Mouse (Mus musculus): Measurements from ENCODE around the gene Kank3. TPM values are rescaled to one million over a fixed set of nuclear protein-coding genes. Genes with fewer than 3 reads are reported as not detected.

Gene Kank3
- polyA plus RNA-seq, 1 experiment, result 27.5 TPM

DNA sequence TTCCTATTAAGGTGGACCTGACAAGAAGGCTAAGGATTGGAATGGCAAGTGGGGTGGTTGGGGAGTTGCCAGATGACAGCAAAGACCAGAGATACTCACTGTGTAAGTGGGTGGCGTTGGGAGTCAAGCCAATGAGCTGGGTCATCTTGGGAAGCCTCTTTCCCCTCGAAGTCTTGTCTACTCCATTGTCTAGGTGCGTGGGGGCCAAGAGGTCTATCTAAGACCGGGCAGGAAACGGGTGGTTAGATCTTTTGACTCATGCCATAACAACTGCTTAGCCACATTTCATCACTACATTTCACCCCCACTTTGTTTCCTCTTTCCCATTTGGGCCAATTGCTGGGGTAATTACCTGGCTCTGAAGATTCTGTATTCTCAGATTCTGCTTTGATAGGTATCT, 29.9 kb upstream of the Kank3 start:
- H3K4me1 ChIP-seq (ENCODE audit: control insufficient read depth, insufficient read depth, low read length), result peaks cover 35% of the 10 kb centered on the region
- H3K27ac ChIP-seq (ENCODE audit: insufficient read depth, low read depth, low read length), result peak overlapping the region; percentile 40; the same call in 1 of the 2 replicates
- no peak for TF ChIP-seq POLR2A (IDR thresholded peaks at IDR 0.05; ENCODE audit: borderline replicate concordance, low read depth, low read length)
- TF ChIP-seq CTCF (IDR thresholded peaks at IDR 0.05; ENCODE audit: low read depth, low read length), result no peak
- peak overlapping the region; percentile 59 for H3K4me3 ChIP-seq (ENCODE audit: insufficient read depth, low read length)

DNA sequence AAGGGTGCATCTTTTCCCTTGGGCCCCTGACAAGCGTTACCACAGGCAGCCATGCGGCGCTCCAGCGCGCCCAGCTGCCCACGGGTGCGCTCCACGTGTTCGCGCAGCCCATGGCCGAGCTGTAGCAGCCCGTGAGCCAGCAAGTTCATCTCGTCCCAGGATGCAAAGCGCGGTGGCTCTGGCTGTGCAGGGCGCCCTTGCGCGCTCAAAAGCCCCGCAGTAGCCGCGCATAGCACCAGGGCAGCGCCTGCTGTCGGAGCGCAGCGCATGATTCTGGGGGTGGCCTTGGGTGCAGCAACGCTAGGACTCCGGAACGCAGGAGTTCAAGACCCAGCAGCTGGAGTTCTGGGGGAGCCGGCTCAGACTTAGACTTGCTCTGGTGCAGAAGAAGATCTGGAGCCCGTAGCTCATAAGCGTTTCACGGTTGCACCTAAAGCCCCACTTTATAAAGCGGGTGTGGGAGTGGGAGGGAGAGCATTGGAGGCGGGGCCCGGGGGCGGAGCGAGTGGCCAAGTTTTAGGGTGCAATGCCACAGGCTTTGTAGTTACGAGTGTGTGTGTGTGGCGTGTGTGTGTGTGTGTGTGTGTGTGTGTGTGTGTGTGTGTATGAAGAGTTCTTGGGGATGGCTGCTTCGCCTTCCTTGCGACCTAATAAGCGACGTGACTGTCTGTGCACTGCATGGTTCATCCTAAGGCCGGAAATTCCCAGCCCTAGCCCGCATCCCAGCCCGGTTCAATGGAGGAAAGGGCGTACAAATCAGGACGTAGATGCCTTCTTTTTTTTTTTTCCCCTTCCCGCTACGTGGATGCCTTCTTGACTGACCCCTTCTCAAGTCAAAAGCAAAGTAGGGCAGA, 29.0 kb upstream of the Kank3 start, which contains the start of gene Angptl4:
Gene Angptl4, minus strand, starts transcription at position 707 of the 854 bp plus-strand sequence.
- Histone ChIP-seq H3K4me1 (ENCODE audit: control insufficient read depth, insufficient read depth, low read length) (peaks cover 35% of the 10 kb centered on the region), H3K4me3 (ENCODE audit: insufficient read depth, low read length) (peak within 1 kb of the TSS; percentile 59), H3K27ac (ENCODE audit: insufficient read depth, low read depth, low read length) (peak within 1 kb of the TSS; percentile 40)
- TF ChIP-seq CTCF (IDR thresholded peaks at IDR 0.05; ENCODE audit: low read depth, low read length), result no peak
- no peak for TF ChIP-seq POLR2A (IDR thresholded peaks at IDR 0.05; ENCODE audit: borderline replicate concordance, low read depth, low read length)

DNA sequence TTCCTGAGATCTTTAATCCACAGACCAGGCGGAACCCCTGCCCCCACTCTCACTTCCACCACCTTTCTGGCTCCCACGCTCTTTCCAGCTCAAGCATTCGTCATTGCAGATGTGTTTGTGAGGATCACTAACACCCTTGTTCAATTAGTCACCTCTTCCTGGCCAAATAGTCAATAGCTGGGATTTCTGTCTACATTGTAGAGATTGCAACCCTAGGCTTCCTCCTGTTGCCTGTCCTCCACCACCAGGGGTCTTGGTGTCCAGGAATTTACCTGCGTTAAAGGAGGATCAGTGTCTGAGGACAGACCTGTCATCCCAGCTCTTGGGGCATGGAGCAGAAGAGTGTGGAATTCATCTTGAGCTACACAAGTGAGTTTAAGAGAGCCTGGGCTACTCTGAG, 28.3 kb upstream of the Kank3 start:
- peaks cover 35% of the 10 kb centered on the region for H3K4me1 ChIP-seq (ENCODE audit: control insufficient read depth, insufficient read depth, low read length)
- no peak overlapping the region for H3K27ac ChIP-seq (ENCODE audit: insufficient read depth, low read depth, low read length)
- TF ChIP-seq CTCF (IDR thresholded peaks at IDR 0.05; ENCODE audit: low read depth, low read length) (no peak), POLR2A (IDR thresholded peaks at IDR 0.05; ENCODE audit: borderline replicate concordance, low read depth, low read length) (no peak)
- peak overlapping the region; percentile 59 for H3K4me3 ChIP-seq (ENCODE audit: insufficient read depth, low read length)

DNA sequence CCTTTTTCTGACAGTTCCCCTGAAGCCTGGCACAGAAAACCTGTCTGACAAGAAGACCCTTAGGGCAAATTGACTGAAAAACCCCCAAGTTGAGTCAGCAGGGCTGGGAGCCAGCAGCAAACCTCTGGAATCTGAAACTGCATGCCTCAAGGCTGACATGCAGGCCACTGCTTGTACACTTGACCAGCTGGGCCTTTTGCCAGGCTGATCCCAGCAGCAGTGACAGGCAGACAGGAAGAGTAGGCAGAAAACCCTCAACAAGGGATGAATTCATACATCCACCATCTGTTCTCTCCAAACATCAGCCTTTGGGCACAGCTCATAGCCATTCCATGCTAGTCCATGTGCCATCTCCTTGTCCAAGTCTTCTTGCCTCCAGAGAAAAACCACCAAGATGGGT, 26.9 kb upstream of the Kank3 start:
- TF ChIP-seq CTCF (IDR thresholded peaks at IDR 0.05; ENCODE audit: low read depth, low read length) (no peak), POLR2A (IDR thresholded peaks at IDR 0.05; ENCODE audit: borderline replicate concordance, low read depth, low read length) (no peak)
- H3K4me1 ChIP-seq (ENCODE audit: control insufficient read depth, insufficient read depth, low read length), result peaks cover 35% of the 10 kb centered on the region
- H3K27ac ChIP-seq (ENCODE audit: insufficient read depth, low read depth, low read length), result no peak overlapping the region
- H3K4me3 ChIP-seq (ENCODE audit: insufficient read depth, low read length), result no peak overlapping the region

DNA sequence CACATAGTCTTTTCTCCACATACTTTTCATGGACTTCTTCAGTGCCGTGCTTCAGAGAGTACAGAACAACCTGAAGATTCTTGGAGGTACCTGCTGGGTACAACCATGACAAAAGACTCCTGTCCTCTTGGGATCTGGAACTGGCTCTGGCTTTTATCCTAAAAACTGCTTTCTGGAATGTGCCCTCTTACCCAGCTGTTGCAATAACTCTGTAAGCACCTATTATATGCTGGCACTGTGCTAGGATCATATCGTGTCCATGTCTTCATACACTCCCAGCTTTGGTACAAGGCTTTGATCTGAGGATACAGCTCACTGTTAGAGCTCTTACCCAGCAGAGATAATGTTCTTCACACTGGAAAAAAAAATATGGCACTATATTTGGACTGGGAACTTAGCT, 25.4 kb upstream of the Kank3 start:
- no peak overlapping the region for H3K4me3 ChIP-seq (ENCODE audit: insufficient read depth, low read length)
- H3K4me1 ChIP-seq (ENCODE audit: control insufficient read depth, insufficient read depth, low read length), result peaks cover 23% of the 10 kb centered on the region
- TF ChIP-seq CTCF (IDR thresholded peaks at IDR 0.05; ENCODE audit: low read depth, low read length) (no peak), POLR2A (IDR thresholded peaks at IDR 0.05; ENCODE audit: borderline replicate concordance, low read depth, low read length) (no peak)
- no peak overlapping the region for H3K27ac ChIP-seq (ENCODE audit: insufficient read depth, low read depth, low read length)

DNA sequence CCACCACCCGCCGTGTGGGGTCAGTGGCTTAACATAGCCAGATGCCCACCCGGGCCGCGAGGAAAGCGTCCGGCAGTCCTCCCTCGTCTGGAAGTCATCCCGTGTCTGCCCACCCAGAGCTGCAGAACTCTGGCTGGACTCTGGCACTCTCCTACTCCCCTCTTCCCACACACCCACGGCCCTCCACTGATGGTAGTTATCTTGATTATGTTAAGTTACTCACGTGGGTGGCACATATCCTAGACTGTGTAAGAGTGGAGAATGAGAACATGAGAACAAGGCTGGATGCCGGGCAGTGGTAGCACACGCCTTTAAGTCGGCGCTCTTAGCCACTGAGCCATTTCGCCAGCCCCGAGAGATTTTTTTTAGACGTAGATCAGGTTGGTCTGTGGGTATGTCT, 23.9 kb upstream of the Kank3 start:
- Histone ChIP-seq H3K4me1 (ENCODE audit: control insufficient read depth, insufficient read depth, low read length) (peaks cover 12% of the 10 kb centered on the region), H3K27ac (ENCODE audit: insufficient read depth, low read depth, low read length) (no peak overlapping the region), H3K4me3 (ENCODE audit: insufficient read depth, low read length) (no peak overlapping the region)
- TF ChIP-seq CTCF (IDR thresholded peaks at IDR 0.05; ENCODE audit: low read depth, low read length) (no peak), POLR2A (IDR thresholded peaks at IDR 0.05; ENCODE audit: borderline replicate concordance, low read depth, low read length) (no peak)

DNA sequence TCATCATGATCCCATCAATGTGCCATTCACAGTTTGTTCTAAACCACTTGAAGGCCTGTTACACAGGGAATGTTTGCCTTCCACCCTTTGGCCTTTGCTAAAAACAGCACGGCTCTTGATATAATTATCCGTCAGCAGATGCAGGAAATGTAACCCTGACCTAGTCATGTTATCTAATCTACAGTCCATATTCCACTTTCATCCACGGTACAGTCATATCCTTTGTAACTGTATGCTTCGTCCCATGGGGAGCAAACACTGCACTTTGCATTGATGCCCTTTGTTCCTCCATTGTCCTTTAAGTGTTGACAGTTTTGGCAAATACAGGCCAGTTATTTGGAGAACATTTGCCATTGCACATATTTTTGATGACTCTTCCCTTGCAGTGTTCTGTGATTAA, 21.6 kb upstream of the Kank3 start:
- no peaks in the 10 kb centered on the region for H3K4me1 ChIP-seq (ENCODE audit: control insufficient read depth, insufficient read depth, low read length)
- TF ChIP-seq POLR2A (IDR thresholded peaks at IDR 0.05; ENCODE audit: borderline replicate concordance, low read depth, low read length) (no peak), CTCF (IDR thresholded peaks at IDR 0.05; ENCODE audit: low read depth, low read length) (no peak)
- no peak overlapping the region for H3K4me3 ChIP-seq (ENCODE audit: insufficient read depth, low read length)
- no peak overlapping the region for H3K27ac ChIP-seq (ENCODE audit: insufficient read depth, low read depth, low read length)

DNA sequence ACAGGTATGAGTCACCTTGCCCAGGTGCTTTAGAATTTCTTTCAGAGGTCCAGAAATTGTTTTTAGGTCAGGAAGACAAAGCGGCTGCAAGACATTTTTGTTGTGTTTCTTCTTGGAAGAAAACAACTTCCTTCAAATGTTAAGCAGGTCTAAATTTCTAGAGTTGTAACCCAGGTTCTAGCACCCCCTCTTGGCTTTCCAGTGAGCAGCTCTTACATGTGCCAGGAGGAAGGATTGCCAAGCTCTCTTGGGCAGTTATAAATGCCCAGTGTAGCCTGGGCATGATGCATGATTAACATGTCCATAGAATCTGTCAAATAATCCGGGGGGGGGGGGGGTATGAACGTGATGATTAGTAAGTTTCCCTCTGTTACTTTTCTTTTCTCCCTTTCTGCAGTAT, 12.0 kb upstream of the Kank3 start:
- Histone ChIP-seq H3K4me1 (ENCODE audit: control insufficient read depth, insufficient read depth, low read length) (peaks cover 15% of the 10 kb centered on the region), H3K27ac (ENCODE audit: insufficient read depth, low read depth, low read length) (no peak overlapping the region), H3K4me3 (ENCODE audit: insufficient read depth, low read length) (no peak overlapping the region)
- no peak for TF ChIP-seq POLR2A (IDR thresholded peaks at IDR 0.05; ENCODE audit: borderline replicate concordance, low read depth, low read length)
- no peak for TF ChIP-seq CTCF (IDR thresholded peaks at IDR 0.05; ENCODE audit: low read depth, low read length)

DNA sequence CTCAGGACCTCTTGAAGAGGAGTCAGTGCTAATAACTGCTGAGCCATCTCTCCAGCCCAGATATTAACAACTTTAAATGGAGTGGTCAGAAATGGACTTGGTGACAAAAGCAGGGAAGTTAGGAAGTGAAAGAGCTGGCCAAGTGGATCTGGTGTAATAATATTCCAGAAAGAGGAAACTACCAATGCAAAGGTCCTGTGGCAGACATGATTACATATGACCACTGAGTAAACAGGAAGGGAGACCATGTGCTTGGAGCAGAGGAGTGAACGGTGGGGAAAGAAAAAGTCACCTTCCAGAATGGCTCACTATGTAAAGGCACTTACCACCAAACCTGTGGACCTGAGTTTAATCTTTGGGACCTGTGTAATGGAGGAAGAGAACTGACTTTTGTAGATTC, 11.0 kb upstream of the Kank3 start:
- Histone ChIP-seq H3K4me1 (ENCODE audit: control insufficient read depth, insufficient read depth, low read length) (peaks cover 15% of the 10 kb centered on the region), H3K4me3 (ENCODE audit: insufficient read depth, low read length) (no peak overlapping the region), H3K27ac (ENCODE audit: insufficient read depth, low read depth, low read length) (peak overlapping the region; percentile 59)
- TF ChIP-seq POLR2A (IDR thresholded peaks at IDR 0.05; ENCODE audit: borderline replicate concordance, low read depth, low read length), result no peak
- TF ChIP-seq CTCF (IDR thresholded peaks at IDR 0.05; ENCODE audit: low read depth, low read length), result no peak

DNA sequence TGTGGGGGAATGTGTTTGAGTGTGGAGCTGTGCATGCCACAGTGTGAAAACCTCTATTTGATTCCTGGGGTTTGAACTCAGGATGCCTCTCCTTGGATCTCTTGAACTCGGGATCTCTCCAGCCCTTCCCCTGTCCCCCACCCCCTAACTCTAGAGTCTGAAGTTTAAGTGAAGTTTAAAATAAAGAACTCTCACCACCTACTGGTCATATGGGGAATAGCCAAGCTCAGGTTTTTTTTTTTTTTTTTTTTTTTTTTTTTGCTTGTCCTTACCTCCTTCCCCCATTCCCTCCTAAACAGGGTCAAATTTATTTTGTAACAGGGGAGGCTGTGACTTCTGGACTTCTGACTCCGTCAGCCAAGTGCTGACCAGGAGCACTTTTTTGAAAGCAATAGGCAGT, 8.1 kb upstream of the Kank3 start:
- Histone ChIP-seq H3K4me3 (ENCODE audit: insufficient read depth, low read length) (no peak overlapping the region), H3K4me1 (ENCODE audit: control insufficient read depth, insufficient read depth, low read length) (peaks cover 15% of the 10 kb centered on the region), H3K27ac (ENCODE audit: insufficient read depth, low read depth, low read length) (no peak overlapping the region)
- TF ChIP-seq CTCF (IDR thresholded peaks at IDR 0.05; ENCODE audit: low read depth, low read length), result peak; percentile 59
- no peak for TF ChIP-seq POLR2A (IDR thresholded peaks at IDR 0.05; ENCODE audit: borderline replicate concordance, low read depth, low read length)

All from bone marrow macrophage, adult 2 months (primary cell).